Comparison of ENCODE assay signal across 11 mouse cellular contexts in genomic region chr8:112743331-112743730, GRCm38 (mm10).
"Had no signal": no experiment of that assay in that cellular context is flagged by ENCODE, and none has a peak within 500 bp of the region (broad histone marks: within the 10 kb centered on the region; RNA-seq: fewer than 3 reads in every experiment).

No protein-coding gene starts in this region.

- DNase-seq: forebrain, postnatal 0 days; gastrocnemius, adult 2 months; gastrocnemius, postnatal 10 days; gastrocnemius, postnatal 25 days; heart, adult 18-20 months; heart, postnatal 10 days; heart, postnatal 4 days; layer of hippocampus, adult 9-11 months; layer of hippocampus, postnatal 36 days; left cerebral cortex, postnatal 4 days; lung, adult 18-20 months had no signal
